Mouse (Mus musculus): Measurements from ENCODE around the gene Kcnk4.

The Kcnk4 gene

GRCm38 (mm10) chr19:6937541-6938465 is 3.5 kb upstream of the Kcnk4 start:
- DNase-seq (ENCODE audit: low read depth, low spot score): no peak

- no peak for DNase-seq (ENCODE audit: low read depth, low spot score)
Observed at GRCm38 (mm10) chr19:6936299-6936698, 2.0 kb upstream of the Kcnk4 start.

- DNase-seq (ENCODE audit: low read depth, low spot score): no peak
Observed at GRCm38 (mm10) chr19:6933436-6934194, 700 bp downstream of the Kcnk4 start.

- no peak for DNase-seq (ENCODE audit: low read depth, low spot score)
Observed at GRCm38 (mm10) chr19:6933102-6933435, 1.2 kb downstream of the Kcnk4 start.

GRCm38 (mm10) chr19:6932018-6932417 is 2.3 kb downstream of the Kcnk4 start:
- no peak for DNase-seq (ENCODE audit: low read depth, low spot score)

- DNase-seq (ENCODE audit: low read depth, low spot score): no peak
Observed at GRCm38 (mm10) chr19:6931002-6931401, 3.3 kb downstream of the Kcnk4 start.

GRCm38 (mm10) chr19:6928080-6928479 is 6.2 kb downstream of the Kcnk4 start:
- no peak for DNase-seq (ENCODE audit: low read depth, low spot score)

- DNase-seq (ENCODE audit: low read depth, low spot score): no peak
Observed at GRCm38 (mm10) chr19:6926559-6927255, 7.6 kb downstream of the Kcnk4 start.

GRCm38 (mm10) chr19:6925611-6926329 is 8.5 kb downstream of the Kcnk4 start:
- no peak for DNase-seq (ENCODE audit: low read depth, low spot score)

GRCm38 (mm10) chr19:6925307-6925573 is 9.1 kb downstream of the Kcnk4 start, which contains the start of gene Catsperz:
Catsperz (minus strand) TSS chr19:6925380.
- no peak for DNase-seq (ENCODE audit: low read depth, low spot score)

- DNase-seq (ENCODE audit: low read depth, low spot score): no peak
Observed at GRCm38 (mm10) chr19:6924461-6925306, 9.6 kb downstream of the Kcnk4 start.

GRCm38 (mm10) chr19:6922901-6923735 is 11.2 kb downstream of the Kcnk4 start:
- DNase-seq (ENCODE audit: low read depth, low spot score): no peak

GRCm38 (mm10) chr19:6921647-6922567 is 12.4 kb downstream of the Kcnk4 start, which contains the start of gene Esrra:
Esrra (minus strand) TSS chr19:6921813.
- peak; percentile 99 for DNase-seq (ENCODE audit: low read depth, low spot score)

GRCm38 (mm10) chr19:6920741-6921636 is 13.3 kb downstream of the Kcnk4 start:
- no peak for DNase-seq (ENCODE audit: low read depth, low spot score)

GRCm38 (mm10) chr19:6919876-6920740 is 14.2 kb downstream of the Kcnk4 start:
- DNase-seq (ENCODE audit: low read depth, low spot score): no peak

GRCm38 (mm10) chr19:6919431-6919830 is 14.9 kb downstream of the Kcnk4 start:
- DNase-seq (ENCODE audit: low read depth, low spot score): no peak

GRCm38 (mm10) chr19:6918321-6918720 is 16.0 kb downstream of the Kcnk4 start:
- DNase-seq (ENCODE audit: low read depth, low spot score): no peak

Data from retina, postnatal 7 days (tissue).